Mouse (Mus musculus) cortical plate, adult 2 months (tissue): Measurements from ENCODE around the gene Evx1.

Source experiments
- CTCF ChIP-seq: fragments of 200-500 bp; IDR thresholded peaks from 2 replicates; pipeline ENCODE4 v1.5.1; 2011; ENCODE audit warnings: mild to moderate bottlenecking, control low read depth, low read length; ENCODE audit not compliant: insufficient read depth; ENCODE audit errors: extremely low read depth
- POLR2A ChIP-seq: fragments of 200-500 bp; IDR thresholded peaks from 2 replicates; pipeline ENCODE4 v1.6.1; 2011; ENCODE audit warnings: mild to moderate bottlenecking, low read length, control low read depth; ENCODE audit not compliant: insufficient read depth; ENCODE audit errors: extremely low read depth

DNA sequence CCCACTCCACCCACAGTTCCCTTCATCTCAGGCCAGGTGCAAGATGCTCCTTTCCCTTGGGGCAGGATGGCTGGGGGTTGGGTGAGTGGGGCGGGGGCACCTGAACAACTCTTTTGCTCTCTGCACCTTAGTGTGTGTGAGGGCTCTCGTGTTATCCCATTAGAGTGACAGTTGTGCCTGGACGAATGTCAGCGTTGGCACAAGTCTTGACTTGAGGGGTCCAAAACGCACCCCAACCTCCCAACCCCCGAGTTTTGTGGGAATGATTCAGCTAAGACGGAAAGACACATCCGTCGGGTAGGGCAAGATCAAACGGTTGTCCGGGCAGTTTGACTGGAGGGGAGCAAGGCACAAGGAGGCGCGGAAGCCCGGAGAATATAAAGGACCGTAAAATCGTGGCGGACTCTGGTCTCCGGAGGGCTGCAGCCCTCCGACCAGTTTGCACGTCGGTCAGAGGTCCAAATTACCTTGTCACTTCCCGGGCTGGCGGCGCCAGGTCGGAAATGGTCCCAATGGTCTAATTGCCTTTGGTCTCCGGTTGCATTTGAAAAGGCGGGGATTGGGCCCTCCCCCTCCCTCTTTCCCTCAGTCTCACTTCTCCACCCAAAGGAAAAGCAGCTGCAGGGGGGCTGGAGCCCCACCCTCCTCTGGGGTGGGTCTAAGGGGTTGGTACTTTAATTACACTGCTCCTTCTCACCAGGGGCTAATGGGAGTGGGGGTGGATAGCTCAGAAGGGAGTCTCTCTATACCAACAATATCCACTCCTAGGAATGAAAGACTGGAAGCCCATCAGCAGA lies 1.2 kb downstream of the Evx1 start:
- TF ChIP-seq POLR2A (no peak), CTCF (no peak)
